Mouse (Mus musculus): ENCODE data around the gene Ppp1r14a. TPM values are rescaled to one million over a fixed set of nuclear protein-coding genes. Genes with fewer than 3 reads are reported as not detected.

The Ppp1r14a gene
- polyA plus RNA-seq, 1 experiment, result 22.1 TPM

DNA sequence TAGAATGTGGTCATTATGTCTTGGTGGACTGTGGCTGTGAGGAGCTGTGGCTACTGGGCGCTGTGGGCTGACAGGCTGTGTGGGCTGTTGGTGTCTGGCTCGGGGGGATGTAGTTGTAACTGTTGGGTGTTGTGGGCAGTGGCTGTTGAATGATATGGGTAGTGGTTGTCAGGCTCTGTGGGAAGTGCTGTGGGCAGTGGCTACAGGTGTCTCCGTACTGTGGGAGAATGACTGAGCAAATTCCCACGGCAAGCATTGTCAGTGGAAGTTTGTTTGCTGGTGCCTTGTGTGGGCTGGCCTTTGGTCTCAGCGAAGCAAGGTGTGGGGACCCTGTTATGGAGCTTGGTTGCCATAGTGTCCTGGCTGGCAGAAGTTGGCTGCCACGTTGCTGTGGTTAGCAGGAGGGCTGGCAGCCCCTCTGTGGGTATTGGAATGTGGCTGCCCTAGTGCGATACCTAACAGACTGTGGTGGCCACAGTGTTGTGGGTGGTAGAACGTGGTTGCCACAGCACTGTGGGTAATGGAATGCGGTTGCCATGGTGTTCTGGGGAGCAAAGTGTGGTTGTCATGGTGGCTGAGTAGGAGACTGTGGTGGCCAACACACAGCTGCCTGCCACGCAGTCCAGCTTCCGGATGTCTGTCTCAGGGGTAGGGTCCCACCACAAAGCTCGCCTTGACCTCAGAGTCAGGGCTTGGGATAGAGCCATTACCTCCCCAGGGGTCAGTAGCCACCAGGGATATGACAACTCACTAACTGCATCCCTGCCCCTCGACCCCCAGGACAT is 25.9 kb downstream of the Ppp1r14a start:
- no peak overlapping the region for H3K4me3 ChIP-seq (ENCODE audit: low read depth, low read length)
- no peak overlapping the region for H3K27ac ChIP-seq (ENCODE audit: insufficient read depth, low read length)
- TF ChIP-seq CTCF (IDR thresholded peaks at IDR 0.05; ENCODE audit: low read depth, low read length) (no peak), EP300 (IDR thresholded peaks at IDR 0.05; ENCODE audit: insufficient read depth, low read depth, low read length) (no peak), POLR2A (IDR thresholded peaks at IDR 0.05; ENCODE audit: insufficient read depth, low read length) (no peak)

DNA sequence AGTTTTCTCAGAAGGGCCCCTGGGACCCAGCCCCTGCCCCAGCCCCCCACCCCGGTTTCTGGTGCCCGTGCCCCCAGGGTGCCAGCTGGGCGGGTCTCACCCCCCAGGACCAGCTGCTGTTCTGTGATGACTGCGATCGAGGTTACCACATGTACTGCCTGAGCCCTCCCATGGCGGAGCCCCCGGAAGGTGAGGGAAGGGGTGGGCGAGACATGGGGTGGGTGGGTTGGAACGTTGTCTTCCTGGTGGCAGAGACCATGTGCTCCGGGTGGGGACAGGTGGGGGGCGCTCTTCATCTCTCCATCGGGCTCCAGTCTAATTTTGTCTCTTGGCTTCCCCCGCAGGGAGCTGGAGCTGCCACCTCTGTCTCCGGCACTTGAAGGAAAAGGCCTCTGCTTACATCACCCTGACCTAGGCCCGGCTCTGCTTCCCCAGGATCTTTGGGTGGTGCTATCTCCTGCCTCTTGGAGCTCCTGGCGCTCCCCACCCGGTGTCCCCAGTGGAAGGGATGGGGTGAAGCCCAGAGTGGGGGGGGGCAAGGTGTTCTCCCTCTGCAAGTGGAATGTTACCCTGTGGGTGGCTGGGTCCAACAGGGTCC is 27.1 kb downstream of the Ppp1r14a start:
- Histone ChIP-seq H3K36me3 (ENCODE audit: control insufficient read depth, insufficient read depth, low read length, poor library complexity, severe bottlenecking) (no peaks in the 10 kb centered on the region), H3K9ac (ENCODE audit: low read depth, poor library complexity, severe bottlenecking) (no peak overlapping the region), H3K27ac (ENCODE audit: insufficient read depth, low read length) (no peak overlapping the region), H3K27me3 (ENCODE audit: control insufficient read depth, insufficient read depth, low read length, poor library complexity, severe bottlenecking) (no peaks in the 10 kb centered on the region), H3K9me3 (replicated peaks; ENCODE audit: control insufficient read depth, insufficient read depth, low read length, poor library complexity, severe bottlenecking) (no peaks in the 10 kb centered on the region), H3K4me3 (ENCODE audit: low read depth, low read length) (no peak overlapping the region), H3K4me1 (ENCODE audit: control insufficient read depth, insufficient read depth, low read length) (peaks cover 11% of the 10 kb centered on the region)
- TF ChIP-seq POLR2A (IDR thresholded peaks at IDR 0.05; ENCODE audit: insufficient read depth, low read length), result no peak
- TF ChIP-seq EP300 (IDR thresholded peaks at IDR 0.05; ENCODE audit: insufficient read depth, low read depth, low read length), result no peak
- no peak for TF ChIP-seq CTCF (IDR thresholded peaks at IDR 0.05; ENCODE audit: low read depth, low read length)

More for the DNA sequence above, 25.9 kb downstream of the Ppp1r14a start:
- Histone ChIP-seq H3K9ac (ENCODE audit: low read depth, poor library complexity, severe bottlenecking) (no peak overlapping the region), H3K36me3 (ENCODE audit: control insufficient read depth, insufficient read depth, low read length, poor library complexity, severe bottlenecking) (no peaks in the 10 kb centered on the region), H3K9me3 (replicated peaks; ENCODE audit: control insufficient read depth, insufficient read depth, low read length, poor library complexity, severe bottlenecking) (no peaks in the 10 kb centered on the region), H3K4me1 (ENCODE audit: control insufficient read depth, insufficient read depth, low read length) (peaks cover 6% of the 10 kb centered on the region), H3K27me3 (ENCODE audit: control insufficient read depth, insufficient read depth, low read length, poor library complexity, severe bottlenecking) (no peaks in the 10 kb centered on the region)

DNA sequence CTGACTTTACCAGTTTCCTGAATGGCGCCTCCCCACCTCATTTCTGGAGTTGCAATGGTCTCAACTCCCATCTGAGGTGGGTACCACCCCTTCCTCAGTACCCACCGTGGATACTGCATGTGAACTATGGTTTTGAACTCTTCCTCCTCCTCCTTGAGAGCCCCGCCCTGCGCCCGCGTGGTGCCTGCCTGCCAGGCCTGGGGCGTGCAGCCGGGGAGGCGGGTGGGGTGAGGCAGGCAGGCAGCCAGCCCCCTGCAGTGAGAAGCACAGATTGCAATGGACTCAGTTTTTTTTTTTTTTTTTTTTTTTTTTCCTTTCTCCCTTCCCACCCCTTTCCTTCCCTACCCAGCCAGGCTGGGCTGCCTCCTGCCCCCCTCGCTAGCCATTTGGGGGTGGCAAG is 27.9 kb downstream of the Ppp1r14a start:
- Histone ChIP-seq H3K4me1 (ENCODE audit: control insufficient read depth, insufficient read depth, low read length) (peaks cover 11% of the 10 kb centered on the region), H3K4me3 (ENCODE audit: low read depth, low read length) (no peak overlapping the region), H3K9me3 (replicated peaks; ENCODE audit: control insufficient read depth, insufficient read depth, low read length, poor library complexity, severe bottlenecking) (no peaks in the 10 kb centered on the region), H3K9ac (ENCODE audit: low read depth, poor library complexity, severe bottlenecking) (no peak overlapping the region), H3K27me3 (ENCODE audit: control insufficient read depth, insufficient read depth, low read length, poor library complexity, severe bottlenecking) (no peaks in the 10 kb centered on the region), H3K36me3 (ENCODE audit: control insufficient read depth, insufficient read depth, low read length, poor library complexity, severe bottlenecking) (no peaks in the 10 kb centered on the region), H3K27ac (ENCODE audit: insufficient read depth, low read length) (no peak overlapping the region)
- TF ChIP-seq EP300 (IDR thresholded peaks at IDR 0.05; ENCODE audit: insufficient read depth, low read depth, low read length) (no peak), CTCF (IDR thresholded peaks at IDR 0.05; ENCODE audit: low read depth, low read length) (no peak), POLR2A (IDR thresholded peaks at IDR 0.05; ENCODE audit: insufficient read depth, low read length) (no peak)

DNA sequence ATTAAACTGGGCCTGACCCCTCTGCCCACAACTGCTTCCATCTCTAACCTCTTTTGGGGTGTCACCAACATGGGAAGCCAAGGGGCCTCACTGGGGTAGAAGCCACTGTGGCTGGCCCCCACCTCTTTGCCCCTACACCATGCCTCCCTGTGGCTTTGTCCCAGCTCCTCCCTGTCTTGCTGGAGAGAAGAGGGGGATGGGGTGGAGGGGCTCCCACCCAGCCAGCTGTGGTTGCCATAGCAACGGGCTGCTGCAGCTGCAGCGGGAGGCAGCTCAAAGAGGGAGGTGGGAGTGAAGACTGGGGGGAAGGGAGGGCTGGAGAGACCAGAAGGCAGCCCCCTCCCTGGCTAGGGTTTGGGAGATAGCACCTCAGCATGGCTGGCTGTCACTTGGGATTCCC is 28.4 kb downstream of the Ppp1r14a start:
- H3K9ac ChIP-seq (ENCODE audit: low read depth, poor library complexity, severe bottlenecking), result no peak overlapping the region
- H3K27ac ChIP-seq (ENCODE audit: insufficient read depth, low read length), result no peak overlapping the region
- no peaks in the 10 kb centered on the region for H3K27me3 ChIP-seq (ENCODE audit: control insufficient read depth, insufficient read depth, low read length, poor library complexity, severe bottlenecking)
- H3K4me3 ChIP-seq (ENCODE audit: low read depth, low read length), result no peak overlapping the region
- H3K4me1 ChIP-seq (ENCODE audit: control insufficient read depth, insufficient read depth, low read length), result peaks cover 11% of the 10 kb centered on the region
- 0 out of 2 replicates have a peak, but pooled peaks have one; percentile 47 for TF ChIP-seq EP300 (IDR thresholded peaks at IDR 0.05; ENCODE audit: insufficient read depth, low read depth, low read length)
- no peak for TF ChIP-seq CTCF (IDR thresholded peaks at IDR 0.05; ENCODE audit: low read depth, low read length)
- no peaks in the 10 kb centered on the region for H3K36me3 ChIP-seq (ENCODE audit: control insufficient read depth, insufficient read depth, low read length, poor library complexity, severe bottlenecking)
- H3K9me3 ChIP-seq (replicated peaks; ENCODE audit: control insufficient read depth, insufficient read depth, low read length, poor library complexity, severe bottlenecking), result no peaks in the 10 kb centered on the region

DNA sequence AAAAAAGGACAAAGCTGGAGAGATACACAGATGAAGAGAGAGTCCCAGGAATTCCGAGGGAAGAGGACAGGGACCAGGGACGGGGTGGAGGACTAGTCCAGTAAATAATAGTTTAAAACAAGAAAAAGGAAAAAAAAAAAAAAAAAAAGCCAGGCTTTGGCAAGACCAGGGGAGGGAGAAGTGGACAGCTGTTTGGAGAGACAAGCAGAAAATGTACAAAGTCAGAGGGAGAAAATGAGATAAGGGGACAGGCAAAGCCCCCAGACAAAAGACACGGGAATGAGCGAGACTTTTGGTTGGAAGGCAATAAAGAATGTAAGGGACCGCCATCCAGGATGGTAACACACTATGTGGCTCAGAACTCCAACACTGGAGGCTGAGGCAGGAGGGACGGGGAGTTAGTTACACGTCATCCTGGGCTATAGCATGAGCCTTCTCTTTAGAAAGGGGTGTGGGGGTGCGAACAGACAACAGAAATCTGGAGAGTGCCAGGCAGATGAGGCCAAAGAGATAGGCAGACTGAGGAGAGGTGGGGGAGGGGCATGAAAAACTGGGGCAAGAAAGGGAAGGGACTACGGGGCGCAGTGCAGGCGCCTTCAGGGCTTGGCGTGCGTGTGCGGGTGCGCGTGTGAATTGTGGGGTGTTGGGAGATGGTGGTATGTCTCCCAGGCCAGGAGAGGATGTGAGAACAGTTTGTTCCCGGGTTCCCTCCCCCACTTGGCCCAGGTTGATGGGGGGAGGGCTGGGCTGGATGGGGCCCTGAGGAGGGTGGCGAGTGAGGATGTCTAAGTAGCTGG is 29.2 kb downstream of the Ppp1r14a start:
- no peaks in the 10 kb centered on the region for H3K9me3 ChIP-seq (replicated peaks; ENCODE audit: control insufficient read depth, insufficient read depth, low read length, poor library complexity, severe bottlenecking)
- no peak overlapping the region; the same call in 1 of the 2 replicates for H3K4me3 ChIP-seq (ENCODE audit: low read depth, low read length)
- peak overlapping the region; percentile 25; the same call in 1 of the 2 replicates for H3K27ac ChIP-seq (ENCODE audit: insufficient read depth, low read length)
- H3K36me3 ChIP-seq (ENCODE audit: control insufficient read depth, insufficient read depth, low read length, poor library complexity, severe bottlenecking), result no peaks in the 10 kb centered on the region
- no peaks in the 10 kb centered on the region for H3K27me3 ChIP-seq (ENCODE audit: control insufficient read depth, insufficient read depth, low read length, poor library complexity, severe bottlenecking)
- TF ChIP-seq EP300 (IDR thresholded peaks at IDR 0.05; ENCODE audit: insufficient read depth, low read depth, low read length), result no peak
- no peak for TF ChIP-seq POLR2A (IDR thresholded peaks at IDR 0.05; ENCODE audit: insufficient read depth, low read length)
- no peak for TF ChIP-seq CTCF (IDR thresholded peaks at IDR 0.05; ENCODE audit: low read depth, low read length)
- H3K4me1 ChIP-seq (ENCODE audit: control insufficient read depth, insufficient read depth, low read length), result peaks cover 9% of the 10 kb centered on the region
- no peak overlapping the region for H3K9ac ChIP-seq (ENCODE audit: low read depth, poor library complexity, severe bottlenecking)
